Comparison of ENCODE assay signal across 21 mouse cellular contexts in genomic region chr12:96828415-96828814, GRCm38 (mm10).
"Had no signal": no experiment of that assay in that cellular context is flagged by ENCODE, and none has a peak within 500 bp of the region (broad histone marks: within the 10 kb centered on the region; RNA-seq: fewer than 3 reads in every experiment).

No protein-coding gene starts in this region.

- DNase-seq: heart, postnatal 10 days; heart, postnatal 14 days; heart, postnatal 36 days; heart, postnatal 4 days; kidney, adult 11 months; kidney, adult 18-20 months; kidney, adult 2 months; kidney, adult 8-10 months; kidney, adult 9 months; kidney, postnatal 14 days; kidney, postnatal 25 days; kidney, postnatal 36 days; kidney, postnatal 4 days; layer of hippocampus, adult 9-11 months; layer of hippocampus, postnatal 36 days had no signal

- ATAC-seq: hindbrain, embryonic 16.5 days; hindbrain, postnatal 0 days; inflammation-experienced regulatory T-cells, adult 6 months; intestine, embryonic 15.5 days; intestine, embryonic 16.5 days; intestine, postnatal 0 days had no signal
